Mouse (Mus musculus): ENCODE measurements around the gene Lrch1.
A peak's percentile ranks its signal among the peaks of the same experiment; 100 is the strongest.

Gene Lrch1

DNA sequence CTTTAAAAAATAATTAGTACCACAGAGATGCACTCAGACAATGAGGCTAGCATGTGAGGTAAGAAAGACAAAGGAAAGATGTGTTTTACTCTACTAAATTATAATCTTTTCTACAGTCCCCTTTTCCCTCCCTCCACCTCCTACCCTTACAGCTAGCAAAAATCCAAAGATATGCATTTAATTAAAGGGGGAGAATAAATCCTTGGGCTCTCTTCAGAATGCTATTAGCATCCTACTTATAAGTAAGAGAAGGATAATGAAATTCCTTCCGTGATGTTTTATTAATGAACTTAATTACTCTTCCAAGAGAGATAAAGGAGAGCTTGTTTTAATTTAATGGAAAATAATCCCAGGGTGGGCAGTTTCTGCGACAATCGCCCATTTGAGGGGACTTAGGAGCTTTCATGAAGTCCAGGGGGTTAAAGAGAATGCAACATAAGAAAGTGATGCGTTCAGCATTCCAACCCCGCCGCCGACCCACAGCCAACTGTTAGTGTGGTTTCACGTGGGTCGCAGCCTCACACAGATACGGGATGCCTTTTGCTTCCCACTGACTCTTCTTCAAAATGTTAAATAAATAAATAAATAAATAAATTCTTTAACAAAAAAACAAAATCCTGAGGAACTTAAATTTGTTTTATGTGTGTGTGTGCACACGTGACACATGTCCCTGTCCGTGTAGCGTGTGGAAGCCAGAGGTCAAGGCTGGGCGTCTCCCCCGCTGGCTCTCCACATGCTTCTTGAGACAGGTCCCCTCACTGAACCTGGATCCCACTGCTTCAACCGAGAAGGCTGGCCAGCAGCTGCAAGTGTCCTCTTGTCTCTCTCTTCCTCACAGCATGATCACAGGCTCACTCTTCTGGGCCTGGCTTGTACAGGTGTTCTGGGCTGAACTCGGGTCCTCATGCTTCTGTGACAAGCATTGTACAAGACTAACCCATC lies 132.6 kb downstream of the Lrch1 start:
- no peak for DNase-seq (ENCODE audit: low spot score in 2 of 2)

DNA sequence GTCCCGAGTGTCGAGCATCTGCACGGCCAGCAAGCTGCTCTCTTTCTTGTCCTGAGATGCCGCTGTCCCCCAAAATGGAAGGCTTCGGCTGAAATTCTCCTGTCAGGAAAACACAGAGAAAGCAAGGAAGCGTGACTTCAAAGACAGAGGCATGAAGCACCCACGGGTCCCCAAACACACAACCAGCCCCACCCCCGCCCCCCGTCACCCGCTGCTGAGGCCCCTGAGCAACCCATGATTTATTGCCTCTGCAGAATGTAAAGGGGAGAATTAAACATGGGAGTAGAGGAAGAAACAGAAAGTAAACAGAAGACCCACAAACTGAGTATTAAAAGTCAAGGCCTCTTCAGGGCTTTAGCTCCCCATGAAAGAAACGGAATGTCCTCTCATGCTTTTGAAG lies 136.1 kb downstream of the Lrch1 start:
- DNase-seq (ENCODE audit: low spot score in 2 of 2) = no peak

DNA sequence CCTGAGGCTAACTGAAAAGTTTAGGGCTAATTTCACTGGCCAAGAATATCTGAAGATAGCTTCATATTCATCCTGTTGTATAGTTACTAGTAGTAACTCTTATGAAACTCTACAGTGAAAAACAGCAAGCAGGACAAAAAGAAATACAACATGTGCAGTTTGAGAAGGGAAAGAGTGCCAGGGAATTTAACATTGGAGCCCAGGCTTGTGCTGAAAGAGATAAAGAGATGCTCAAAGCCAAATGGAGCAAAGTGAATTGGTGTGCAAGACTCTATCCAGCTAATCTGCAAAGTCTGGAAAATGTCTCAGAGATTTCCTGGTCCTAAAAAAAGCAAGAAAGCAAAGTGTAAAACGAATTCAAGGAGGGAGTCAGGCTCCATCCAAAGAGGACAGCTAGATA lies 145.7 kb downstream of the Lrch1 start:
- DNase-seq (ENCODE audit: low spot score in 2 of 2) = no peak

- DNase-seq (ENCODE audit: low spot score in 2 of 2) = no peak
Observed at GRCm38 (mm10) chr14:74798063-74798890, 149.4 kb downstream of the Lrch1 start.

GRCm38 (mm10) chr14:74797386-74798062 lies 150.2 kb downstream of the Lrch1 start:
- DNase-seq (ENCODE audit: low spot score in 2 of 2) = no peak

- DNase-seq (ENCODE audit: low spot score in 2 of 2) = no peak
Observed at GRCm38 (mm10) chr14:74794931-74795330, 152.7 kb downstream of the Lrch1 start.

DNA sequence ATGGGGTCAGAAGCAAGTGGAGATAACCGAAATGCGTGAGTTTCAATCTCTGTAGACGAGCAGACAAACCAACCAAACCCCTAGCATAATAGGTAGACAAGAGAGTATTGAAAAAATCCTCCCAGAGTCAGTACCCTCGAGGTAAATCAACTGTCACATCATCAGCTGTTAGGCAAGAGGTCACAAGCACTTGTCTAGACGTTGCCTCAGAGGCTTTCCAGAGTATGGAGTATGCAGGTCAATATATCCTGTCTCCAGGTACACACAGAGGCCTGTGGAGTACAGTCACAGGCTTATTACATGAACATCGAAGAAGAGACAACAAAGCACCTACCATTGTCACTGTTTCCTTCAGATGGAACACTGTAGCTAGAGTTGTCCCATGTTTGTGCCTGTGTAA lies 154.9 kb downstream of the Lrch1 start:
- no peak for DNase-seq (ENCODE audit: low spot score in 2 of 2)

GRCm38 (mm10) chr14:74790535-74790934 lies 157.1 kb downstream of the Lrch1 start:
- DNase-seq (ENCODE audit: low spot score in 2 of 2) = no peak

GRCm38 (mm10) chr14:74788766-74789165 lies 158.9 kb downstream of the Lrch1 start:
- DNase-seq (ENCODE audit: low spot score in 2 of 2) = no peak

- no peak for DNase-seq (ENCODE audit: low spot score in 2 of 2)
Observed at GRCm38 (mm10) chr14:74787717-74788116, 160.0 kb downstream of the Lrch1 start.

- DNase-seq (ENCODE audit: low spot score in 2 of 2) = no peak
Observed at GRCm38 (mm10) chr14:74784243-74784934, 163.3 kb downstream of the Lrch1 start.

DNA sequence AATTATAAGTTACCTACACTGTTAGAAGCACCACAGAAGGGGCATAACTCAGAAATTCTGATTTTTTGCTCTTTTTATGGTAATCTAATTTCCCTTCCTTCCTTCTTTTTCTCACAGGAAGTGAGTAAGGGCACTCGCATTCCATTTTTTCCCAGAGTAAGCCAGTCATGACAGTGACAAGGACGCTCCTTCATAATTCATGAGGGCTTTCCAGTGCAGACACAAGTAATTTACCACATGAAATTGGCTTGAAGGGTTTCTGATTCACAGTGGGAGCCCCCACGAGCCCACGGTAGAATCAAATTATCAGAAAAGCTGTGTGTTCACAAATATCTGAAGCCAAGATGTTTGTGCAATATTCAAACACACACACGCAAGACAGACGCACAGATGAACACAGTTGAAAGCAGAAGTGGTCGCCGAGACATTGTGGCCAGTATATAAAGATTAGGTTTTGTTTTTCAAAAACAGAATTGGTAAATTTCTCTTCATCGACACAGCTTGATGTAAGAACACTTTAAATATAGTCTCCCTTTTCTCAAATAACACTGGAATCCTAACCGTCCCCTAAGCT lies 173.5 kb downstream of the Lrch1 start:
- no peak for DNase-seq (ENCODE audit: low spot score in 2 of 2)

GRCm38 (mm10) chr14:74767892-74768291 lies 179.8 kb downstream of the Lrch1 start:
- DNase-seq (ENCODE audit: low spot score in 2 of 2) = no peak

GRCm38 (mm10) chr14:74764191-74764918 lies 183.3 kb downstream of the Lrch1 start:
- DNase-seq (ENCODE audit: low spot score in 2 of 2) = peak; percentile 23 to 24

DNA sequence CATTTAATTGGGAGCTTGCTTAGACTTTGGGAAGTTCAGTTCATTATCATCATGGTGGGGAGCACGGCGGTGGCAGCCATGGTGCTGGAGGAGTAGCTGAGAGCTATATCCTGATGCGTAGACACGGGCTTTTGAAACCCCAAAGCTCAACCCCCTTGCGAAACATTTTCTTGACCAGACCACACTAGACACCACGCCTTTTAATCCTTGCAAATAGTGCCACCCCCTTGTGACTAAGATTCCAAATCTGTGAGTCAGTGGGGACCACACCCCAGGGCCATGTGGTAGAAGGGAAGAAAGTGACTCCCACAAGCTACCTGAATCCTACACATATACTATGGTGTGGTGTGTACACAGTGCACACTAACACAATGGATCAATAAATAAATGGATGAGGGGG lies 210.8 kb downstream of the Lrch1 start:
- no peak for DNase-seq (ENCODE audit: low spot score in 2 of 2)

GRCm38 (mm10) chr14:74735471-74735870 lies 212.2 kb downstream of the Lrch1 start:
- DNase-seq (ENCODE audit: low spot score in 2 of 2) = no peak

DNA sequence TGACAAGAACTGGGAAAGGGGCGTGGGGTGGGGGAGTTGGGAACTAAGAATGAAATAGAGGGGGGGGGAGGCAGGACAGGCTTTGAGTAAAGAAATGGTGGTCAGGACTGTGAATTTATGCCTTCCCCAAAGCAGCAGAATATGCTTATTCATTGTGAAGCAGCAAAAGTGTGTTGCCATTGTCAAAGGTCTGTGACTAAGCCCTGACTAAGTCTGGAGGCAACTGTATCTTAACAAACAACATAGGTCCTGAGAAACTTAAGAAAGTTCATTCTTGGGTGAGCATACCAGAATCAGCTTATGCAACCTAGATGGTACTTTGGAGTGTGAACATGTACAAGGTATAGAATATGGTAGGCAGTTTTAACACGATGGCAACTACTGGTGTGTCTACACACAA lies 214.3 kb downstream of the Lrch1 start:
- no peak for DNase-seq (ENCODE audit: low spot score in 2 of 2)

- peak; percentile 82 to 85 for DNase-seq (ENCODE audit: low spot score in 2 of 2)
Observed at GRCm38 (mm10) chr14:74732079-74732783, 215.4 kb downstream of the Lrch1 start, which contains the start of gene Esd. TSS of gene Esd (plus strand) at chr14:74732297.

DNA sequence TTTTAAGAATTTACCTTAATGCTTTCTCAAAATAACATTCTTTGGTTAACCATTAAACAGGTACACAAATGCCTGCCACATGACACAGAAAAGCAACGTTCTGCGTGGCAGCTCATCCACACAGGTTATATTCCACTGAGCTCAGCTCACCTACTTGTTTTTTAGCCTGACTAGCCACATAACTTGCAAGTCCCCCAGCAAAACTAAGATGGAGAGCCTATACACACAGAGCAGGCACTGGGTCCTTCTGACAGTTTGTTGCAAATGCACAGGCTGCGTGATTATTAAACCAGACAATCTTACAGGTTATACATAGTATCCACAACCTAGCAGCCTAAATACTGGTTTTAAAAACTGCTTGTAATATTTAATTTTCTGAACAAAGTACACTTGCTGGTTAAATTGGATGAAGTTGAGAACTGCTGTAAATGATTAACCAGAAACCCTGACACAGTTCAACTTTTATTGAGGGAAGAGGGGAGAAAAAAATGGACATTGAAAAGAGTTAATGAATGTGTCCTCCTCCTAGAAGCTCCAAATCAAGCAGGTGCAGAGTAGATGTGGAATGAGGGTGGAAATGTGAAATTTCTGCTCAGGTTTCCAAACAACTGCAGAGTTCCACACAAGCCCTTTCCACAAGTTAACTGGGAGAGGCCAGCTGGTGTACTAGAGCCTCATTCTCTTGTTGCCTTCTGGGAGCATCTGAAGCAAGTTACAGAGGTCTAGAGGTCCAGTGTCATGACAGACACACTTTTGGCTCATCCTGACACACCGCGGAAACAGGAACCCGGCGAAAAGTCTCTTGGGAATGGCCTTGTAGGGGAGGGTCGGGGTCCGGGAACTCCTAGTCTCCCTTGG lies 216.2 kb downstream of the Lrch1 start:
- no peak for DNase-seq (ENCODE audit: low spot score in 2 of 2)

All from right cerebral cortex, postnatal 36 days (tissue).